Mouse (Mus musculus) kidney, adult 2 months (tissue): ENCODE measurements at regions not wholly inside any gene's neighbourhood (a gene's known extent, or its start where the extent isn't known, plus 50 kb on each side); places are given as distances from the start of the nearest gene placed in this dataset.

Experiments
- DNase-seq: peaks from one replicate; pipeline ENCODE4 v3.0.0; 2021
- H3K27ac ChIP-seq: fragments of 200-500 bp; 2 replicates; pipeline ENCODE4 v1.5.1; 2012; ENCODE audit warnings: low read depth, low read length, control low read depth, inconsistent platforms; ENCODE audit not compliant: insufficient read depth
- H3K27me3 ChIP-seq: fragments of 200-500 bp; replicated peaks from 2 replicates; pipeline ENCODE4 v1.6.1; 2012; ENCODE audit warnings: mild to moderate bottlenecking, moderate library complexity, low read length, inconsistent platforms; ENCODE audit not compliant: control insufficient read depth, insufficient read depth
- H3K36me3 ChIP-seq: fragments of 200-500 bp; 2 replicates; pipeline ENCODE4 v1.6.1; 2012; ENCODE audit warnings: mild to moderate bottlenecking, moderate library complexity, low read length, inconsistent platforms; ENCODE audit not compliant: control insufficient read depth, insufficient read depth
- H3K4me1 ChIP-seq: fragments of 200-500 bp; 2 replicates; pipeline ENCODE4 v1.6.1; 2011; ENCODE audit warnings: low read length; ENCODE audit not compliant: control insufficient read depth, insufficient read depth
- H3K4me3 ChIP-seq: fragments of 200-500 bp; 2 replicates; pipeline ENCODE4 v1.5.1; 2011; ENCODE audit warnings: mild to moderate bottlenecking, low read depth, low read length, control low read depth; ENCODE audit not compliant: insufficient read depth
- CTCF ChIP-seq: fragments of 200-500 bp; conservative IDR thresholded peaks from 2 replicates; pipeline ENCODE4 v1.5.1; 2011; ENCODE audit warnings: low read depth, mild to moderate bottlenecking, control low read depth, low read length, moderate library complexity, mixed read lengths; ENCODE audit not compliant: insufficient read depth, insufficient read length
- POLR2A ChIP-seq: fragments of 200-500 bp; IDR thresholded peaks from one replicate; pipeline ENCODE4 v1.6.1; 2011; ENCODE audit warnings: low read depth, low read length, control low read depth
- WGBS: fragments of 180-500 bp; shearing (Covaris S2); methylation state at CpG from one replicate; pipeline ENCODE4 v1.1.7; 2018; 5-methylcytosine and 5-hydroxymethylcytosine counted together

DNA sequence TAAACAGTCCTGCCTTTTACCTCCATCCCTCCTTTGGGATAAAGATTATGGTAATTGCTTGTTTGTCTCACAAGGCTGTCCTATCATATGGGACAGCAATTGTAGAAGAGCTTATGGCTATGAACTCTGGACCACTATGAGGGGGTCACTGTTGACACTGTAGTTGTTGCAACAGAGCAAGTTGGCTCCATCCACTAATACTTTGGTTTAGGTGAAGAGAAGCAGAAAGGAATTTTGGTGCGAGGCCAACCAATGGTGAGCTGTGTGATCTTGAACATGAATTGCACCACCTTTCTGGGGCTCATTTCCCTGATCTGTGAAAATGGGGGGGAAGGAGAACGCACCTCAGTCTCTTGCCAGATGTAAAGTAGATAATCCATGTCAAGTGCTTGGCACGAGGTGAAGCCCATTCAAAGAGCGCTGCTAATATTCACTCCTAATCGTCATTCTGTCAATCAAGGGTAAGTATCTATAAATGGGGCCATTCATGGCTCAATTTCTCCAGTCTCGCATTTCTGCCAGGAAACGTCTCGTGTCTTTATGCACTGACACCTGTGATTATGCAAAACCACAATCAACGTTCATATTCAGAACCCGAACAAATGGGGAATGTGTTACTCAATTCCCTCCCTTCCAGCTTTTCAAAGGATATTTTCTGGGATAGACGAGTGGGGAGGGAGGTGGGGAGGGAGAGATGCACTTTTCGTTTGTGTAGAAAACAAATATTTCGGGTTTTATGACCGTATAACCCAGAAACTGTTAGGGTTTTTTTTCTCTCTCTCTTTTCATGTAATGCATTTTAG lies 133.3 kb upstream of the Jun start:
- 72% methylated on average over 14 of the region's 14 CpGs for WGBS
- no peak for DNase-seq
- H3K4me1 ChIP-seq: peaks cover 5% of the 10 kb centered on the region
- H3K4me3 ChIP-seq: no peak overlapping the region
- TF ChIP-seq POLR2A (no peak), CTCF (no peak)
- H3K27ac ChIP-seq: no peak overlapping the region
- H3K36me3 ChIP-seq: no peaks in the 10 kb centered on the region
- no peaks in the 10 kb centered on the region for H3K27me3 ChIP-seq

DNA sequence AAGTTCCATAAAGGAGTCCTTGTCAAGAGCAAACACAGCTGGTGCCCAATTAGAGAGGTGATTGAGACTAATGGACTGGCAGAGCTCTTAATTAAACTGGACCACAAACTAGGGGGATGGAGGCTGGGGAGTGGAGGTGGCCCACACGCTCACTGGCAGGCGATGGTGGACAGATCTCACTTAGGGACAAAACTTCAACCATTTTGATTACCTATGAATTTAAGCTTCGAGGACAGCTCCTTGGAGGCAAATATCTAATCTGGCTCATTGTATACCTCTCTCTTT lies 133.8 kb upstream of the Jun start:
- Histone ChIP-seq H3K27me3 (no peaks in the 10 kb centered on the region), H3K36me3 (no peaks in the 10 kb centered on the region), H3K27ac (no peak overlapping the region), H3K4me3 (no peak overlapping the region), H3K4me1 (peaks cover 5% of the 10 kb centered on the region)
- no peak for DNase-seq
- WGBS: 92% methylated on average over 3 of the region's 3 CpGs
- TF ChIP-seq CTCF (no peak), POLR2A (no peak)

DNA sequence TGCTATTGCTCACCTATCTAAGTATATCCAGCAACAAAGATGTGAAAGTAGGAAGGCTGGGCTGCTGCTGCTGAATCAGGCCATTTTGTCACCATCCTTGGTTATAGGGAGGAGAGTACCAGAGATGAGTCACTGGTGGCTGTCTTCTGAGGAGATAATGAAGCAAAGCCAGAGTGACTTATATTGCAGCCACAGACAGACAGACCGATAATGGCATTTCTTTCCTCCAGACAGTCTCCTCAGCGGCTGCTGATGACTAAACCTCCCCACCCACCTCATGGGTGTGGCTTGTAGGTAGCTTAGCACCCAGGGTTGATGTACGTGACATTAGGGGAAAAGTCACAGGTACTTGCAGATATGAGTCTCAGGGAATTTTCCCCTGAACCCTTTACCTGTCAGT lies 136.1 kb upstream of the Jun start:
- H3K27me3 ChIP-seq: no peaks in the 10 kb centered on the region
- H3K4me3 ChIP-seq: no peak overlapping the region
- no peak overlapping the region for H3K27ac ChIP-seq
- DNase-seq: no peak
- H3K36me3 ChIP-seq: no peaks in the 10 kb centered on the region
- peaks cover 5% of the 10 kb centered on the region for H3K4me1 ChIP-seq
- WGBS: 65% methylated on average over 3 of the region's 3 CpGs
- TF ChIP-seq POLR2A (no peak), CTCF (no peak)

DNA sequence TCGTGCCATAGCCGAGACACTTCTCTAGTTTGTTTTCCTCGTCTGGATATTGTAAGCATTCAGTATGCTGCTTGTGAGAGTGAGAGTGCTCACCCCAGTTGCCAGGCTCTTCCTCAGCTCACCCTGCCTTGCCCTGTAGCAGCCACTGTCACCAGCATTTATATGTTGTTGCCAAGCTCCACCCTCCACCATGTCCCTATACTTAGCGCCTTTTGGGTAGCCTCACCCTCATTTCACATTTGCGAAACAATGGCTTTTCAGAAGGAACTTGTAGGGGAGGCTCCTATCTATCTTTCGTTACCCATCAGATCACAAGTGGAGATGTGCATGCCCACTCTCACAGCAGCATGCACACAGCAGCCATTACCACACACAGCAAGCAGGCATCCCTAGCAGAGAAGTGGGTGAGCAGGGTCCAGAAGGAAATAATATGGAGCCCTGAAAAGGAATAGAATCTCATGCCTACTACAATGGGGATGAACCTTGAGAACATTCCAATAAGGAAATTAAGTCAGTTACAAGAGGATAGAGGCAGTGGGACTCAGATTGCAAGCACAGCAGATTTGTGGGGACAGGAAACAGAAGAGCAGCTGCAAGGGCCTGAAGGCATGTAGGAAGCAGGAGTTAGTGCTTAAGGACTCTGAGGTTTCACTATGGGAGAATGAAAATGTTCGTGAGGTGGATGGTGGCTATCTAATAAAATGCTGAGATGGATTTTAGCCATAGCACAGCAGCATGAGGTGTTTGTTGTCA lies 139.8 kb upstream of the Jun start:
- 93% methylated on average over 7 of the region's 7 CpGs for WGBS
- H3K4me1 ChIP-seq: peaks cover 8% of the 10 kb centered on the region
- TF ChIP-seq POLR2A (no peak), CTCF (no peak)
- H3K4me3 ChIP-seq: no peak overlapping the region
- H3K36me3 ChIP-seq: no peaks in the 10 kb centered on the region
- DNase-seq: no peak
- no peaks in the 10 kb centered on the region for H3K27me3 ChIP-seq
- no peak overlapping the region for H3K27ac ChIP-seq

DNA sequence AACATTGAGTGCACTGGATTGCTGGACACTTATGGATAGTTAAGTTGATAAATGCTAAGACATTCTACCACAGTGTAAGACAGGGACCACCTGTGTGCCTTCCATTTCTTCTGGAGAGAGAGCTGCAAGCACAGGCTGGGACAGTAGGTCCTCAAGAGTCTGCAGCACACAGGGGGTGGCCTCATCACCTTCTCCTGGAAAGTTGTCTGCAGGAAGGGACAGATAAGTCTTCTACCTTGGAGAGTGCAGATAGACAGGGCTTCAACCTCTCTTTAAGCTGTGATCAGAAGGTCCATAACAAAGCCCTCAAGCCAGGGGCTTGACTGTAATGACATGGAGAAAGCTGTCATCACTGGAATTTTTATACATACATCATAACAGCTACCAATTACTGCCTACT lies 140.5 kb upstream of the Jun start:
- Histone ChIP-seq H3K27me3 (no peaks in the 10 kb centered on the region), H3K27ac (no peak overlapping the region), H3K4me1 (peaks cover 8% of the 10 kb centered on the region), H3K4me3 (no peak overlapping the region), H3K36me3 (no peaks in the 10 kb centered on the region)
- no peak for DNase-seq
- no peak for TF ChIP-seq CTCF
- TF ChIP-seq POLR2A: no peak

DNA sequence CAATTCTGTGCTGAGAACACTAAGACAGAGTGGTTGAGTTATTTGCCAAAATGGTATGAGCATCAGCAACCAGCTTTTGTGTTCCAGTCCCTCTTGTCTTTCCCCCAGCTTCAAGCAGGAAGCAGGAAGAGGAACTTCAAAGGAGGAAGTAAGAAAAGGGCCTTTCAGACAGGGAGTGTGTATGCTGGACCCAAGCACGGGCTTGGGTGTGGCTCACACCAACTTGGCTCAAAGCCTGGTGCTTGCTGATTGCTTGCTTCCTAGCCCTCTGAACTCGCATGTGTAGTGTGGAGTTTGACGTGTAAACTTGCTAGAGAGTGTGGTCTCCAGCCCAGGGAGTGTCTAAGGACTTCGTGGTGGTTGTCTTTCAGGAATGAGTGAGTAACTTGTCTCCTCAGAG lies 141.0 kb upstream of the Jun start:
- Histone ChIP-seq H3K4me3 (no peak overlapping the region), H3K4me1 (peaks cover 8% of the 10 kb centered on the region), H3K27me3 (no peaks in the 10 kb centered on the region), H3K27ac (no peak overlapping the region), H3K36me3 (no peaks in the 10 kb centered on the region)
- WGBS: 40% methylated on average over 4 of the region's 4 CpGs
- TF ChIP-seq CTCF: no peak
- no peak for TF ChIP-seq POLR2A
- DNase-seq: peak; percentile 67

DNA sequence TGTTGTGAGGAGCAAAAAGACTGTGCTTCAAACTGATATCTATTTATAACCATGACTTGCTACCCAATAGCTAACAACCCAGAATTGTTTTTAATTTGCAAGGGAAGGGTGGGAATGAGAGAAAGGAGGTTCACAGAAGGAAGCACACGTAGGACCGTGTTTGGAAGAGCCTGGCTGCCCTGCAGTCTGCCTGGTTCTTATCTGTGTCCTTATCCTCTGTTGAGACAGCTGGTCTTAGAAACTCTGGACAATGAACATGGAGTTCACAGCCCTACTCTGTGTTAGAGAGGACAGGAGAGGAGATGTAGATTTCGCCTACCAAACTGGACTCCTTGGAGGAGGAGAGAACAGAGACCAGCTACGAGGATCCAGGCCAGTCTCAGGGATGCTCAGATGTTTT lies 141.5 kb upstream of the Jun start:
- Histone ChIP-seq H3K4me3 (no peak overlapping the region), H3K4me1 (peaks cover 8% of the 10 kb centered on the region), H3K27me3 (no peaks in the 10 kb centered on the region), H3K27ac (no peak overlapping the region), H3K36me3 (no peaks in the 10 kb centered on the region)
- TF ChIP-seq POLR2A (no peak), CTCF (no peak)
- DNase-seq: no peak
- 94% methylated on average over 4 of the region's 4 CpGs for WGBS
